Mouse (Mus musculus) ES-Bruce4 (cell line): Measurements from ENCODE around the gene Cdh22. TPM values are rescaled to one million over a fixed set of nuclear protein-coding genes. Genes with fewer than 3 reads are reported as not detected.

ENCODE experiments used
- H3K27ac ChIP-seq: 2 replicates; pipeline ENCODE4 v1.5.1; 2012; ENCODE audit warnings: low read length, inconsistent platforms; ENCODE audit not compliant: insufficient read depth
- H3K27me3 ChIP-seq: 2 replicates; pipeline ENCODE4 v1.6.1; 2012; ENCODE audit warnings: mild to moderate bottlenecking, low read length, inconsistent platforms; ENCODE audit not compliant: control insufficient read depth, poor library complexity, insufficient read depth, severe bottlenecking
- H3K36me3 ChIP-seq: 2 replicates; pipeline ENCODE4 v1.6.1; 2012; ENCODE audit warnings: inconsistent platforms, mild to moderate bottlenecking, low read length, moderate library complexity; ENCODE audit not compliant: control insufficient read depth, poor library complexity, insufficient read depth, severe bottlenecking
- H3K4me1 ChIP-seq: one replicate; pipeline ENCODE4 v1.8.1; 2011; ENCODE audit warnings: low read length; ENCODE audit not compliant: control insufficient read depth, insufficient read depth
- H3K4me3 ChIP-seq: 2 replicates; pipeline ENCODE4 v1.5.1; 2011; ENCODE audit warnings: low read depth, mild to moderate bottlenecking, low read length
- H3K9ac ChIP-seq: 2 replicates; pipeline ENCODE4 v1.6.1; 2012; ENCODE audit warnings: low read depth, mild to moderate bottlenecking, inconsistent platforms; ENCODE audit not compliant: poor library complexity, severe bottlenecking
- H3K9me3 ChIP-seq: replicated peaks from 2 replicates; pipeline ENCODE4 v1.6.1; 2012; ENCODE audit warnings: mild to moderate bottlenecking, low read length, inconsistent platforms; ENCODE audit not compliant: control insufficient read depth, poor library complexity, insufficient read depth, severe bottlenecking
- CTCF ChIP-seq: IDR thresholded peaks from one replicate; pipeline ENCODE4 v1.8.1; 2011; ENCODE audit warnings: low read depth, low read length
- EP300 ChIP-seq: IDR thresholded peaks from 2 replicates; pipeline ENCODE4 v1.6.1; 2011; ENCODE audit warnings: low read depth, low read length; ENCODE audit not compliant: insufficient read depth
- POLR2A ChIP-seq: IDR thresholded peaks from one replicate; pipeline ENCODE4 v1.8.1; 2011; ENCODE audit warnings: low read length; ENCODE audit not compliant: insufficient read depth
- polyA plus RNA-seq: library from polyadenylated mRNA; stranded (reverse); fragments of >200 nt; gene quantifications from 2 replicates; pipeline ENCODE4 v1.2.4, GENCODE M21; 2011; ENCODE audit warnings: low read depth; ENCODE audit not compliant: missing spikeins, insufficient read depth, insufficient read length

Gene Cdh22
- polyA plus RNA-seq, 1 experiment = not detected

DNA sequence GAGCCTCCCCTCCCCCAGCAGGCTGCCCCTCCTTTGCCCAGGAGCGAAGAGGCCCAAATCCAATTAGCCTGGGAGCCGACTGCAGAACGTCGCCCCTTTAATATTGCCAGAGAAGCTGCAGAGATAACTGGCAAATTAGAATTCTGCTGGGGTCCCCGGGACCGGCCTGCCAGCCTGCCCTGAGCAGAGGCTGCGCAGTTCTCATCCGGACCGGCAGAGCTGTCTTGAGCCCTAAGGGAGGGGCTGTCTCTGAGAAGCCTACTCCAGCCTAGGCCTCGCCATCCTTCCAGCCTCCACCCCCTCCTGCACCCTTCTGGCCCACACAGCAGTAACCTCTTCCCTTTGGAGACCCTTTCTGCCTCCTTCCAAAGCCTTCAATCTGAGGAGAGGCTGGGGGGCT, 19.2 kb upstream of the Cdh22 start:
- Histone ChIP-seq H3K36me3 (no peaks in the 10 kb centered on the region), H3K4me3 (no peak overlapping the region), H3K4me1 (no peaks in the 10 kb centered on the region), H3K9ac (no peak overlapping the region), H3K27me3 (no peaks in the 10 kb centered on the region), H3K27ac (no peak overlapping the region), H3K9me3 (no peaks in the 10 kb centered on the region)
- no peak for TF ChIP-seq POLR2A

DNA sequence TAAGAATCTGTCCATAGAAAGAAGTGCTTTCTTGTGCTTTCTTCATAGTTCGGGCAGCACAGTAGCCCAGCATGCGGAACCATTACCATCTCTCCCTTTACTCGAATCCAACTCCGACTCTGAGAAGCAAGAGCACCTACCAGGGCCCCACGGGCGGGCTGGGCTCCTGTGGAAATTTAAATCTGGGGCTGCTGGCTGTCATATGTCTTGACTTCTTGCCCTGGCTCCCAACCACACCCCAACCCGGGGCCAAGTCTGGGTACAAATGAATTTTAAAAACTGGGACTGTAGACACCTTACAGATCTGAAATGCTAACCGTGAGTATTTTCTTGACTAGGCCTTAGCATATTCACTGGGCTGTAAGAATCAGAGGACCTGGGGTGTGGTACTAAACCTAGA, 18.6 kb upstream of the Cdh22 start:
- no peak overlapping the region for H3K9ac ChIP-seq
- H3K27ac ChIP-seq = no peak overlapping the region
- H3K27me3 ChIP-seq = no peaks in the 10 kb centered on the region
- H3K4me1 ChIP-seq = no peaks in the 10 kb centered on the region
- TF ChIP-seq CTCF = no peak
- no peaks in the 10 kb centered on the region for H3K9me3 ChIP-seq
- no peaks in the 10 kb centered on the region for H3K36me3 ChIP-seq
- no peak overlapping the region for H3K4me3 ChIP-seq

DNA sequence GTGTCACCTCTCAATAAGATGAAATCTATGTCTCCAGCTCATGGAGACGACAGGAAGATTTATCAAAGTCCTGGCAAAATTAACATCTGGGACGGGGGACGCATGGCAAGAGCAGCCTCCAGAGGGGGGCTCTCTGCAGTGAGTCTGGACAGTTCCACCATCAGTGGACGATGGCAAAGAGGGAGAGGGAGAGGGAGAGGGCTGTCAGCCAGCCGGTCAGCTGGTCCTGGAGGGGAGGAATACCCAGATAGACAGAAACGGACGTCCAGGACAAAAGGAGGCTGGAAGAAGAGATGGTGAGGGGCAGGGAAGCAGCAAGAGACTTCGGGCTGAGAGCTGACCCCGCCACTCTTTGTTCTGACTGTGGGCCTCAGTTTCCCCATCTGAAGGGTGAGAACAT, 18.1 kb upstream of the Cdh22 start:
- H3K27ac ChIP-seq = no peak overlapping the region
- no peak for TF ChIP-seq POLR2A
- no peak for TF ChIP-seq CTCF
- no peak for TF ChIP-seq EP300
- H3K4me3 ChIP-seq = no peak overlapping the region
- no peaks in the 10 kb centered on the region for H3K36me3 ChIP-seq
- H3K4me1 ChIP-seq = no peaks in the 10 kb centered on the region
- no peak overlapping the region for H3K9ac ChIP-seq
- no peaks in the 10 kb centered on the region for H3K27me3 ChIP-seq
- no peaks in the 10 kb centered on the region for H3K9me3 ChIP-seq

DNA sequence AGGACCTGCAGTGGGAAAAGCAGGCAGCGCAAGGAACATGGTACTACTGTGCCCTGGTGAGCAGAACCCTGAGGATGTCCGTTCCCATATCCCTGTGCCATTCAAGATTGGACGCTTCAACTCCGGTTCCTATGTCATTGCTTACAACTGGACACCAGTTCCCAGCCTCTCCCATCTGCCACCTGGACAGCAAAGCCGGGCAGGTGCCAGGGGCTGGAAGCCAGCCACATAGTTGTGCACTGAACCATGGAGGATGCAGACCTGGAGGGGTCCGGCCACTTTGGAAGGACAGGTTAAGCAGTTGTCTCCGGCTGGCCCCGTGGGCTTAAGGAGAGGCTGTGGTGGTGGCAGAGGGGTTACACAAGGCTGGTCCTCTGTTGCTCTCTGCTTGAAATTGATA, 17.7 kb upstream of the Cdh22 start:
- Histone ChIP-seq H3K27ac (no peak overlapping the region), H3K9me3 (no peaks in the 10 kb centered on the region), H3K4me3 (no peak overlapping the region), H3K27me3 (no peaks in the 10 kb centered on the region), H3K4me1 (no peaks in the 10 kb centered on the region), H3K9ac (no peak overlapping the region), H3K36me3 (no peaks in the 10 kb centered on the region)
- TF ChIP-seq POLR2A = no peak
- TF ChIP-seq CTCF = no peak
- TF ChIP-seq EP300 = no peak

DNA sequence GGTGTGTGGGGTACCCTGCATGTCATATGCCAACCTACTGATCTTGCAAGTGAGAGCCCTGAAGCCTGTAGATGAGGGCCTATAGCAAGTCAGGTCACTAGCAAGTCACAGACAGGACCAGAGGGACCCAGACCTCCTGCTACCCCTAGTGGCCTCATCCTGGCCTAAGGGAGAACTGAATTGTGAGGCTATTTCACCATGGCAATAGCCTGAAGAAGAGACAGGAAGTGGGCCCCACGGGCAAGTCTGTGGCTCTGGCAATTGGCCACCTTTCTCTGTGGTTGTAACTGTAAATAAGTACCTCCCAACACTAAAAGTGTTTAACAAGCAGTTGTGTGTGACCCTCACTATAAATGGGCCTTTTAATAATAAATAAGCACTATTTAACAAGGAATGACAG, 16.2 kb upstream of the Cdh22 start:
- TF ChIP-seq POLR2A (no peak), CTCF (no peak), EP300 (no peak)
- Histone ChIP-seq H3K36me3 (no peaks in the 10 kb centered on the region), H3K4me1 (no peaks in the 10 kb centered on the region)

DNA sequence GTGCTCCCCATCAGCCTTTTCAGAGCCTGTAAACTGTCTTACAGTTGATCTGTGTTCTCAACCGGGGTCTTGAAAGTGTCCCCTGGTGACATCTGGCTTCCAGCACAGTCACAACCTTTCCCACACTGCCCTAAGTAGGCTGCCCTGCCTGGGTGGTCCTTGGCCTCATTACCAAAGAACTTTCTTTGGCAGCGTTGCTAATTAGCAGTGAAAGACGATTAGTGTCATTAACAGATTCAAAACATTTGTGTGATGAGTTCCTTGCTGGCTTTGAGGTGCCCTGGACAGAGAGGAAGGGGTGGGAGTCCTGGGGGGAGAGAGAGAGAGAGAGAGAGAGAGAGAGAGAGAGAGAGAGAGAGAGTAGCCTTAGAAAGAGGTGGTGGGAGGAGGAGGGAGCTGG, 14.3 kb upstream of the Cdh22 start:
- Histone ChIP-seq H3K4me1 (no peaks in the 10 kb centered on the region), H3K9me3 (no peaks in the 10 kb centered on the region), H3K4me3 (no peak overlapping the region), H3K27ac (no peak overlapping the region), H3K36me3 (no peaks in the 10 kb centered on the region), H3K27me3 (no peaks in the 10 kb centered on the region), H3K9ac (no peak overlapping the region)
- TF ChIP-seq POLR2A = no peak
- TF ChIP-seq EP300 = no peak
- TF ChIP-seq CTCF = no peak

More for the DNA sequence above, 16.2 kb upstream of the Cdh22 start:
- H3K9ac ChIP-seq = no peak overlapping the region
- no peaks in the 10 kb centered on the region for H3K9me3 ChIP-seq
- no peak overlapping the region for H3K4me3 ChIP-seq
- H3K27ac ChIP-seq = no peak overlapping the region
- H3K27me3 ChIP-seq = no peaks in the 10 kb centered on the region
